Mouse (Mus musculus) thymus, postnatal 36 days (tissue): ENCODE results near the gene Caprin2.
"Not testable (repeated sequence)": the region's sequence is repeated elsewhere in the genome, so short reads cannot be mapped to it uniquely, and the experiment has no call there.

Experiments
- DNase-seq, 2 experiments: peaks; one replicate each; pipeline ENCODE4 v3.0.0; 2022; ENCODE audit warnings: mixed read lengths in 2 of 2

Caprin2 gene

GRCm38 (mm10) chr6:148895773-148896506 lies at the start of gene Caprin2:
Caprin2 (minus strand) TSS chr6:148896237.
- peak; percentile 98 to 100 for DNase-seq

GRCm38 (mm10) chr6:148944767-148945508 lies 48.9 kb upstream of the Caprin2 start:
- DNase-seq: peak; percentile 62 to 68

GRCm38 (mm10) chr6:148944344-148944766 lies 48.3 kb upstream of the Caprin2 start:
- DNase-seq: no peak

- no peak for DNase-seq
These were observed 47.7 kb upstream of the Caprin2 start for GRCm38 (mm10) chr6:148943695-148944094.

- no peak for DNase-seq
These were observed 46.4 kb upstream of the Caprin2 start for GRCm38 (mm10) chr6:148942406-148942805.

- no peak for DNase-seq
These were observed 45.8 kb upstream of the Caprin2 start for GRCm38 (mm10) chr6:148941880-148942279.

- peak; percentile 25 for DNase-seq
These were observed 44.3 kb upstream of the Caprin2 start for GRCm38 (mm10) chr6:148940383-148940782.

- no peak for DNase-seq
These were observed 41.7 kb upstream of the Caprin2 start for GRCm38 (mm10) chr6:148937693-148938092.

- DNase-seq: no peak
These were observed 39.0 kb upstream of the Caprin2 start for GRCm38 (mm10) chr6:148934961-148935590.

- DNase-seq: peak; percentile 25 to 30
These were observed 35.2 kb upstream of the Caprin2 start for GRCm38 (mm10) chr6:148931281-148931680.

- no peak for DNase-seq
These were observed 22.9 kb upstream of the Caprin2 start for GRCm38 (mm10) chr6:148918841-148919398.

GRCm38 (mm10) chr6:148917672-148918071 lies 21.6 kb upstream of the Caprin2 start:
- DNase-seq: no peak

- DNase-seq: peak; percentile 13 to 21
These were observed 20.8 kb upstream of the Caprin2 start for GRCm38 (mm10) chr6:148916817-148917216.

- peak; percentile 16 to 33 for DNase-seq
These were observed 17.9 kb upstream of the Caprin2 start for GRCm38 (mm10) chr6:148913938-148914337.

- not testable (repeated sequence) for DNase-seq
These were observed 15.9 kb upstream of the Caprin2 start for GRCm38 (mm10) chr6:148911906-148912305.

- no peak for DNase-seq
These were observed 10.9 kb upstream of the Caprin2 start for GRCm38 (mm10) chr6:148906958-148907357.

GRCm38 (mm10) chr6:148902728-148903127 lies 6.7 kb upstream of the Caprin2 start:
- no peak for DNase-seq

GRCm38 (mm10) chr6:148896507-148896851 lies 442 bp upstream of the Caprin2 start:
- peak in 1 of 2 experiments; percentile 7 for DNase-seq

- peak in 1 of 2 experiments; percentile 12 for DNase-seq
These were observed 907 bp downstream of the Caprin2 start for GRCm38 (mm10) chr6:148894888-148895772.

- no peak for DNase-seq
These were observed 22.1 kb downstream of the Caprin2 start for GRCm38 (mm10) chr6:148873911-148874310.

- DNase-seq: no peak
These were observed 50.4 kb downstream of the Caprin2 start for GRCm38 (mm10) chr6:148845629-148846028.

- no peak for DNase-seq
These were observed 54.3 kb downstream of the Caprin2 start for GRCm38 (mm10) chr6:148841760-148842159.
